Mouse (Mus musculus): Measurements from ENCODE around the gene Chfr. TPM values are rescaled to one million over a fixed set of nuclear protein-coding genes. Genes with fewer than 3 reads are reported as not detected.

Chfr gene
- total RNA-seq (2021): 10 to 100 TPM; 59.7 to 69.1 TPM
- long read RNA-seq, experiment 1, transcript Chfr-202 (18 exons, 3,159 nt): major isoform, 20 of 41 reads
- long read RNA-seq, experiment 1, partial matches to known transcripts: 5 of 41 reads
- long read RNA-seq, experiment 1, other reads (novel, unspliced or antisense): 11 of 41 reads
- long read RNA-seq, experiment 2, transcript Chfr-202 (18 exons, 3,159 nt): major isoform, 15 of 56 reads
- long read RNA-seq, experiment 2, partial matches to known transcripts: 5 of 56 reads
- long read RNA-seq, experiment 2, other reads (novel, unspliced or antisense): 29 of 56 reads

DNA sequence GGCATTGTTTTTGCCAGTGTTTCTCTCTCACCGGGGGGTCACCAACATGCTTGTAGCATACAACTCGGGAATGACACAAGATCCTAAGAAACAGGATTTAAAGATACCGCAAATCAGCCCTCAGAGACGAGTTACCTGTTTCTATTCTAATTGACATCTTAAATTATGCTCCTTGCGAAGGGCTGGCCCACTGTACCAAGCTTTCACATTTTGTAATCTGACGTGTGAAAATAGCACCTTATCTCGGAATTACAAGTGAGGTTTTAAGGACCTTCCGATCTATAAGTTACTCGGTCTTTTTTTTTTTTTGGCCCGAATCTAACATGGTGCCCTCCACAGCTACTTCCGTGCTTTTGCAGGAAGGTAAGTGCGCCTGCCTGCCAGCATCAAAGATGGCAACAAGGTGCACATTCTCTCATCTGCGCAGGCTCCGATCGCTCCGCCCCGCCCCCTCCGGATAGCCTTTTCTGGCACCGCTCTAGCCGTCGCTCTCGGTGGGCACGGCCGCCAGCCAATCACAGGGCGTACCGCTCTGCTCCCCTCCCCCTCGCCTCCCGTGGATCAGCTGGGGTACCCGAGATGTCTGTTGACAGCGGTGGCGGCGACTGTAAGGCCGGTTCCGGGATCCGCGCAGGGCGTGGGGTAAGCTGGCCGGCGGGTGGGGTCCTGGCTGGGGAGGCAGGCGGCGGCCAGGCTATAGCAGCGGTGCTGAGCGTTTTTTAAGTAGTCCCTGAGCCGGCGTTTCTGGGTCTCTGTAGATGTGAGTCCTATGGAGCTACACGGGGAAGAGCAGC is at the start of gene Chfr:
Chfr (plus strand) TSS at position 550 of the 794 bp plus-strand sequence.
- DNase-seq (ENCODE audit: low spot score in 2 of 2): peak; percentile 100
- intact Hi-C loops (cut with DNase I): loop anchor here (5.0 kb wide), 1 partner anchor 42 kb away; the partner anchor contains the start of gene Golga3

DNA sequence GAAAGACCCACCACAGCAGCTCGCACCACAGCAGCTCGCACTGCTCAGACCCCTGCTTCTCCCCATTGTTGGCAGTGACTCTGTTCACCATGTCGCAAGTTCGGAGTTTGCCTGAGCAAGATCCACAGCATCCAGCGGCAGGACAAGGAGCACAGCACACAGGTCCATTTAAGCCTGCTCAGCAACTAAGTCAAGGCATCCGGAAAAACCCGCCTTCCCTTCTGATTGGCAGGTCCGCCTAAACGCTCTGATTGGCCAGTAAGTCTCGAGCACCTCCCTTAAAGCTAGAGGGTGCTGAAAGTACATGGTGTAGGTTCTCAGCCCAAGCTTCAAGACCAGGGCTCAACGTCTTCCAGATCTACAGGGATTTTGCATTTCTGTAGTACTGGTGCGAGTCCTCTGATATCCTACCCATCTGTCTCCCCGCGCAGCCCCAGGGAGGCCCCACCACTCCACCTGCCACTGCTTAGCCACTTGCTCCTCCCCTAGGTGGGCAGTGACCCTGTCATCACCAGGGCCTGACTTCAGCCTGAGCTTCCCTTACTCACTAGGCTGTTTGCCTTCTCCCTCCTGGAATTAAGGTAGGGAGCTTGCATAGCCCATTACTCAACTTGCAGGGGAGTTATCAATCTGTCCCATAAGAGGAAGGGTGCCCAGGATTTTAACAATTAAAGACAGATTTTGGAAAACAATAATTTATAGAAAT is 49.3 kb upstream of the Chfr start:
- no peak for DNase-seq (ENCODE audit: low spot score in 2 of 2)
- intact Hi-C loops (cut with DNase I): no loop called here

DNA sequence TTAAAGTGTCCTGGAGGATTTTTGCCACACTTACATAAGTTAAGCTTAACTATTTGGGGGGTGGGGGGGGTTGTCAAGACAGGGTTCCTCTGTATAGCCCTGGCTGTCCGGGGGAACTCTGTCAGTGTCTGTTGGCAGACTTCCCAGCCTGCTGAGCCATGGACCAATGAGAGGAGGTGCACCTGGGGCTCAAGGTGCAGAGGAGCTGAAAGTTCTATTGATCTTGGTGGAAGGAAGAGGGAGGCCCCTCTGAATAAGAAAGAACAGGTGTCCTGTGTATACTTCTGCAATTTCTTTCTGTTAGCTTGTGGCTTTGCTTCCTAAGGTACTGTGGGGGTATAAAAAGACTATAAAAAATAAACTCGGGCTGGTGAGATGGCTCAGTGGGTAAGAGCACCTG is 44.1 kb upstream of the Chfr start:
- intact Hi-C loops (cut with DNase I): loop anchor here (5.0 kb wide), 1 partner anchor 34 kb away; no protein-coding TSS in a partner anchor
- no peak for DNase-seq (ENCODE audit: low spot score in 2 of 2)

DNA sequence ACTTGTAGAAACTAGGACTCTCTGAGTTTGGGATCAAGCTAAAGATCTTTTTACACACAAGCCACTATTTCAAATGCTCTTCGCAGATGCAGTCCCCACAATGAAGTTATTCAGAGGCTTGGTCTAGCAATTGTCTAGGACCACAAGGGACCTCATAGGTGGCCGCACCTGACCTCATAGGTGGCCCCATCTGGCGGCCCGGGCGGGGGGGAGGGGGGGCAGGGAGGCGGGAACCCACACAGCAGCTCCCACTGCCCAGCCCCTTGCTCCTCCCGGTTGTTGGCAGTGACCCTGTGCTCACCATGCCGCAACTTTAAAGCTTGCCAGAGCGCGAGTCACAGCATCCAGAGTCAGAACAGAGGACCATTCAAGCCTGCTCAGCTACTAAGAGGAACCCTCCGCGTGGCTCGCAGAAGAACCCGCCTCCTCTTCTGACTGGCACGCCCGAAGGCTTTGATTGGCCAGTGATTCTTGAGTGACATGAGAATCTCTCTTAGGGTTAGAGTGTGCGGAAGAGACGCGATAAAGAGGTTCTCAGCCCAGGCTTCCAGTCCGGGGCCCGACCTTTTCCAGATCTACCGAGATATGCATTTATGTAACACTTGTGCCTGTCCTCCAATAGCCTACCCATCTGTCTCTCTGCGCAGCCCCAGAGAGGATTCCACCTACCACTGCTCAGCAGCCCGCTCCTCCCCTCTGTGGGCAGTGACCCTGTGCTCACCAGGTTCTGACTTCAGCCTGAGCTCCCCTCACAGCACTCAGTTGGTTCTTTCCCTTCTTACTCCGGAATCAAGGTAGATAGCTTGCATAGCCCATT is 41.4 kb upstream of the Chfr start, which contains the start of gene Gm35315:
Gm35315 (minus strand) TSS at position 391 of the 817 bp plus-strand sequence.
- peak; percentile 89 to 92 for DNase-seq (ENCODE audit: low spot score in 2 of 2)
- intact Hi-C loops (cut with DNase I): loop anchor here (5.0 kb wide), 1 partner anchor 37 kb away; no protein-coding TSS in a partner anchor

DNA sequence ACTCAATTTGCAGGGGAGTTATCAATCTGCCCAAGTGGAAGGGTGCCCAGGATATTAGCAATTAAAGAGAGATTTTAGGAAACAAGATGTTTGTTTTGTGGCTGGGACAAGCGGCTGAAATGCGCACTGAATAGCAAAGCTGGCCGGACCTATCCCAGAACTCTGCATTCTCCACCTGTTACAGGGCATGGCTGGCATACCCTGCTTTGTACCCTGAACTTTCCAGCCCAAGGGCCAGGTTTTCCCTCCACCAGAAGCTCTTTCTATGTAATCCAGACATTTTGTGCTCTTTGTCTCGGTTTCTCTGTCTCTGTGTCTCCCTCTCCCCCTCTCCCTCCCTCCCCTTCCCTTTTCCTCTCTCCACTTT is 40.8 kb upstream of the Chfr start:
- DNase-seq (ENCODE audit: low spot score in 2 of 2): no peak
- intact Hi-C loops (cut with DNase I): loop anchor here (5.0 kb wide), 1 partner anchor 38 kb away; no protein-coding TSS in a partner anchor

DNA sequence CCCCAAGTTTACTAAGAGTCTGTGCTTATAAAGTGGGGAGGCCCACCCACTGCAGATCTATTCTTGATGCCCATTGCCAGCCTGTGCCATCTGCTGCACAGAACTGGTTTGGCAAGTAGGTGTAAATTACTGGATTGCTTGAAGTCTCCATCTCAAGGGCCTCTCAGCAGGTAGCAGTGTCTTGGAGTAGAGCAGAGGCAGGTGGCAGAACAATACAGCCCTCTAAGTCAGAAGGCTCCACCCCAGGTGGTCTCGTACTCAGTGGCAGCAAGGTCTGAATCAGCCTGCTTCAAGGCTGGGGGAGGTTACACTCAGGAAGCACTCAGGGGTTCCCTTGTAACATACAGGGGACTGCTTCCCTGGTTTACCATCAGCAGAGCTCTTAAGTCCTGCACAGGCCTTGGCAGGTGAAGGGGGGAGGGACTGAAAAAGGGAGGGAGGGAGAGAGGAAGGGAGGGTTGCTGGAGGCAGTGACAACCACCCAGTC is 36.6 kb upstream of the Chfr start:
- peak; percentile 50 to 60 for DNase-seq (ENCODE audit: low spot score in 2 of 2)
- intact Hi-C loops (cut with DNase I): no loop called here

DNA sequence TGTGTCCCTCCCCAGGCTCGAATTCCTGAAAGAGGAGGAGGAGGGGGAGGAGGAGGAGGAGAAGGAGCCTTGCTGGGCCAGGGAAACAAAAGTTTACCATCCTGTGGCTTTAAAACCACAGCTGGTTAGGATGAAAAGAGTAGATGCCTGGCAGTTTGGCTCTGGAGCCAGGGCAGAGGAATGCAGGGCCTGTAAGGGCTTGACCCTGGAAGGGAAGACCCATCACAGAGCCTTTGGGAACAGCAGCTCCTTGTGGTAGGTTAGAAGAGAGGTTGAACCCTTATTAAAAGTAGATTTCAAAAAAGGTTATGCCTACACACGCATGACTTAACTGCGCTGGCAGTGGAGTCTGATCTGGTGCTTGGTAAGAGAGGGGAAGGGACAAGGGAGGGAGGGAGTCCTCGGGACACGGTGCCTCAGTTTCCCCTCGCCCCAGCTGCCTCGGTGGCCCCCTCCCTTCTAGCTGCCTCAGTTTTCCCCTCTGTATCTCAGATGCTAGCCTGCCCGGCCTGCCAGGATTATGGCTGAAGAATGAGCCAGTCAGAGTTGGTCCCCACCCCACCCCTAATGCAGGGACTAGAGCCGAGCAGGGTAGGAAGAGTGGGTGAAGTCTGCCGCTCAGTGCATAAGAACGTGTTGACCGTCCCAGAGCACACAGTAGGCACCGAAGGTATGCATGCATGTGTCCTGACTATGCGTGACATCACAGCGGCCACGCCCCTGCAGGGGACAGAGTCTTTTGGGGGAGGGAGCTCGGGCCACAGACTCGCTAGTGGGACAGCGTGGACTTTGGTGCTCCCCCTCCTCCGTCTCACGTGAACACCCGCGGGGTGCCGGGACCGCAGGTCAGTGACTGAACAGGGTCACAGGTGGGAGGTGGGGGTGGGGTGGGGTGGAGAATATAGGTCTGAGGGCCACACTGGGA is 35.7 kb upstream of the Chfr start, which contains the start of gene Plcxd1:
Plcxd1 (plus strand) TSS at position 314 of the 925 bp plus-strand sequence.
- no peak for DNase-seq (ENCODE audit: low spot score in 2 of 2)
- intact Hi-C loops (cut with DNase I): loop anchor here (10.0 kb wide), 1 partner anchor 1435 kb away; the partner anchor contains the start of genes Dgkq and Idua

DNA sequence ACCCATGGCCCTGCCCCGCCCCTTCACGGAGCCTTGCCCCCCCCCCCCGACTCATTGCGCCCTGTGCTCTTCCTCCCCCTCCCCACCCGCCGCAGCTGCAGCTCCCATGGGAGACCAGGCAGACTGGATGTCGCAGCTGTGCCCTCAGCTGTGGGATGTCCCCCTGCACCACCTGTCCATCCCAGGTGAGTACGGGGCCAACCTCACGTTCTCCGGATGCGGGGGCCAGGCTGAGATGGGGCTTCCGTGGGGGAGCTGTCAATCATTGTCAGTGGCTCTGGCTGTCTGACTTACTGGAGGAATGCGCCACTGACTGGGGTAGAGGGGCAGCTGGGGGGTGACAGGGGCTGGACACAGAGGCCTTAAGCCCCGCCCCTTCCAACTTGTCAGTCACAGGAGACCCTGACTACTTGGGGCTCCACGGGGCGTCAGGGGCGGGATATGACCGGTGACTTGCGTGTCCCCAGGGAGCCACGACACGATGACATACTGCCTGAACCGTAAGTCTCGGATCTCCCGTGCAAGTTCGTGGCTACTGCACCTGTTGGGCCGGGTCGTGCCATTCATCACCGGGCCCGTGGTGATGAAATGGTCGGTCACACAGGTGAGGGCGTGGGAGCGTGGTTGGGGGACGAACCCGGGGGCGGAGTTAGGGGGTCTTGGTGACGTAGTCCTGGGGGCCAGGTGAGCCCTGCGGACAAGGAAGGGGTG is 34.6 kb upstream of the Chfr start:
- peak; percentile 34 to 42 for DNase-seq (ENCODE audit: low spot score in 2 of 2)
- intact Hi-C loops (cut with DNase I): loop anchor here (10.0 kb wide), 1 partner anchor 1436 kb away; the partner anchor contains the start of genes Dgkq and Idua

DNA sequence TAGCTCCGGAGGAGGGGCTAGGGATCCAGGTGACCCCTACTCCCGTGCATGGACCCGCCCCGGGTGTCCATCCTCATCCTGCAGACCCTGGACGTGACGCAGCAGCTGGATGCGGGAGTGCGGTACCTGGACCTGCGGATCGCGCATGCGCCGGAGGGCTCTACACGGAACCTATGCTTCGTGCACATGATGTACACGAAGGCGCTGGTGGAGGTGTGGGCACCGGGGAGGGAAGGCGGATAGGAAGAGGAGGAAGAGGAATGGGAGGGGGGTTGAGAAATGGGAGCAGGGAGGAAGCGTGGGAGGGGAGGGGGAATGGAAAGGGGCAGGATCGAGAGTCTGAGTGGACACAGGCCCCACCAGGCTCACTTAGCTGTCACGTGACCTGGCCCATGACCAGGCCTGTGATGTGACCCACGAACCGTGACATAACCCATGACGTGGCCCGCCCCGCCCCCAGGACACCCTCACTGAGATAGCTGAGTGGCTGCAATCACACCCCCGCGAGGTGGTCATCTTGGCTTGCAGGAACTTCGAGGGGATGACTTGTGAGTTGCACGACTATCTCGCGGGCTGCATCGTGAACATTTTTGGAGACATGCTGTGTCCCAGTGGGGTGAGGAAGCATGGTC is 33.8 kb upstream of the Chfr start:
- intact Hi-C loops (cut with DNase I): loop anchor here (10.0 kb wide), 1 partner anchor 1437 kb away; the partner anchor contains the start of genes Dgkq and Idua
- DNase-seq (ENCODE audit: low spot score in 2 of 2): peak; percentile 79 to 83

DNA sequence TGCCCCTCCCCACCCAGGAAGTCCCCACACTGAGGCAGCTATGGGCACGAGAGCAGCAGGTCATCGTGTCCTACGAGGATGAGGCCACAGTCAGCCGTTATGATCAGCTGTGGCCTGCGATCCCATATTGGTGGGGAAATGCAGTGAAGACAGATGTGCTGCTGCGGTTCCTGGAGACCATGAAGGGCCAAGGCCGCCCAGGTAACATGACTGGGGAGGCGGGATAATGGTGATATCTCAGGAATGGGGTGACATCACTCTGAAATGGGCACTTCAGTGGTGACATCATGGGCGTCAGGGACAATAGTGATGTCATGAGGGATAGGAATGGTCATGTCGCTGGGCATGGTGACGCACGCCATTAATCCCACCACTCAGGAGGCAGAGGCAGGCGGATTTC is 33.2 kb upstream of the Chfr start:
- intact Hi-C loops (cut with DNase I): loop anchor here (10.0 kb wide), 1 partner anchor 1438 kb away; the partner anchor contains the start of genes Dgkq and Idua
- DNase-seq (ENCODE audit: low spot score in 2 of 2): no peak

DNA sequence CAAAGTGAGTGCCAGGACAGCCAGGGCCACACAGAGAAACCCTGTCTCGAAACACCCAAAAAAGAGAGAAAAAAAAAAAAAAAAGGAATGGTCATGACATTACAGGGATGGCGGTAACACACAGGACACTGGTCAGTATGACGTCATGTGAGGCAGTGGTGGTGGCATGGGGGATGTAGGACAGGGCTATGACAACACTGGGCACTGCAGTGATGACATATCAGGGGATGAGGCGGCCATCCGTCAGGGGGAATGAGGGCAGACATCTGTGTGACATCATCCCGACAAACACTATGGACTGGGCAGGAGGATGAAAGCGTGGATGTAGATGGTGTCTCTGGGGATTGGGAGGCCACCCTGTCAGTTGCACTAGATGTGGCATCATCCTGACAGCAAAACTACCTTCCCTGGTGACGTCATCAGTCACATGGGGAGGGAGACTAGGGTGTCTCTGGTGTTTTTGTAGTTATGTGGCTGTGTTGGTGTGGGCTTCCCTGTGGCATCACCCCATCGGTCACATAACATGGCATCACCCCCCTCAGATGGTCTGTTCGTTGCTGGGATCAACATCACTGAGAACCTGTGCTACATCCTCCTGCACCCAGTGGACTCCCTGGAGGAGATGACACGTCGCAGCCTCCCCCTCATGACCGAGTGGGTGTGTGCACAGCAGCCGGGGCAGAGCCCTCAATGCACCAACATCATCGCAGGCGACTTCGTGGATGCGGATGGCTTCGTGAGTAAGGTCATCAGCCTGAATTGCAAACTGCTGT is 32.6 kb upstream of the Chfr start:
- no peak for DNase-seq (ENCODE audit: low spot score in 2 of 2)
- intact Hi-C loops (cut with DNase I): loop anchor here (10.0 kb wide), 1 partner anchor 1438 kb away; the partner anchor contains the start of genes Dgkq and Idua

DNA sequence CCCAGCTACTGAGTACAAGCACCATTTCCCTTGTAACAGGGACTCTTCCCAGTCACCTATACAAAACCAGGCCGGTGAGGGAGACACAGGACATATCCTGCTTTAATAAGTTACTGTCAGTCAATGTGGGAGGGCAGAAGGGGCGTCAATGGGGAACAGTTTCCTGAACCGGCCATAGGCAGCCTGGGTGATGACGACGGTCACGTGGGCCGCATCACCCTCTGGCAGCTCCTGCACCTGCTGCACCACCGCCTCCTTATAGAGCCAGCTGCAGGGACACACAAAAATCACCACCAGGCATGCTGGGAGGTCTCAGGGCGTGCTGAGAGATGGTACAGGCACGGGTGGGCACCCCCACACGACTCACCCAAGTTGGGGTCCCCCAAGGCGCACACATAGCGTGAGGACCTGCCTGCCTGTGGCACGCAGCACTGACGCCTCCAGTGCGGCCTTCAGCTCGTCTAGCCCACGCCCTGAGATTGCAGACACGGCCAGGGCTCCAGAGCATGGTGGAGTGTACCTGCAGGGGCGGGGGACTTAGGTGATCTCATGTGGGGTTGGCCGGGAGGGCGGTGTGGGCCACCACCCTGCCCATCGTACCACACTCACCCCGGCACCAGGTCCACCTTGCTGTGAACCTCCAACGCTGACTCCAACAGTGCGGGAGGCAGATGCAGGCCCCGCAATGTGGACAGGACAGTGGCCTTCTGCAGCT is 31.6 kb upstream of the Chfr start:
- no peak for DNase-seq (ENCODE audit: low spot score in 2 of 2)
- intact Hi-C loops (cut with DNase I): loop anchor here (10.0 kb wide), 1 partner anchor 1439 kb away; the partner anchor contains the start of genes Dgkq and Idua

DNA sequence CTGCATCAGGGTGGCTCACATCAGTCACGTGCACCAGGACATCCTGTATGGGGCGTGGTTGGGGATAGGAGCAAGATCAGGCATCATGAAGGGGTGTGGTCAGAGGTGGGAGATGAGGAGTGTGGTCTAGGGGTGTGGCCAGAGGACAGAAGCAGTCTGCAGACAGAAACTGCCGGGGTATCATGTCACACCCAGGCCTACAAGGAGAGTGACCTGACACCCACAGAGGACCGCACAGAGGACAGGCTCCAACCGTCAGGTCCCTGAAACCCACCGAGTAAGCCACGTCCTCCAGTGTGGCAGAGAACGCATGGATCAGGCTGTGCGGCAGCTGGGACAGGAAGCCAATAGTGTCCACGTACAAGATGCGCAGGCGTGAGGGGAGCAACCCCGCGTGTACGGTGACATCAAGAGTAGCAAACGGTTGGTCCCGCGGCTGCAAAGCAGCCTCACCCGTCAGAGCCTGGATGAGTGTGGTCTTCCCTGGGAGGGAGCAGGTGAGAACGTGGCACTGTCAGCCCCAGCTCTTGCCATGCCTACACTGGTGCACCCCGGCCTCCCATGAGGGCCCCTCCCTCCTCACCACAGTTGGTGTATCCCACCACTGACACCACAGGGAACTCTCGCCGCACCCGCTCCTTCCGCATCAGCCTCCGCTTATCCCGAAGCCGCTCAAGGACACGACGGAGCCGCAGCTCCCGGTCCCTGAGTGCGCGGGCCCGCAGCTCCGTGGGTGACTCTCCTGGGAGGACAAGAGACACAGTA is 30.8 kb upstream of the Chfr start:
- peak in 1 of 2 experiments; percentile 19 for DNase-seq (ENCODE audit: low spot score in 2 of 2)
- intact Hi-C loops (cut with DNase I): loop anchor here (5.0 to 10.0 kb wide), 2 partner anchors 547 to 1440 kb away; partner anchors contain the start of genes Crlf2, Dgkq and Idua

Measured in left cerebral cortex, postnatal 14 days (tissue).